Mouse (Mus musculus): ENCODE measurements around the gene 2900011O08Rik.
A peak's percentile ranks its signal among the peaks of the same experiment; 100 is the strongest.
"Not testable (repeated sequence)": the region's sequence is repeated elsewhere in the genome, so short reads cannot be mapped to it uniquely, and the experiment has no call there.

2900011O08Rik gene

DNA sequence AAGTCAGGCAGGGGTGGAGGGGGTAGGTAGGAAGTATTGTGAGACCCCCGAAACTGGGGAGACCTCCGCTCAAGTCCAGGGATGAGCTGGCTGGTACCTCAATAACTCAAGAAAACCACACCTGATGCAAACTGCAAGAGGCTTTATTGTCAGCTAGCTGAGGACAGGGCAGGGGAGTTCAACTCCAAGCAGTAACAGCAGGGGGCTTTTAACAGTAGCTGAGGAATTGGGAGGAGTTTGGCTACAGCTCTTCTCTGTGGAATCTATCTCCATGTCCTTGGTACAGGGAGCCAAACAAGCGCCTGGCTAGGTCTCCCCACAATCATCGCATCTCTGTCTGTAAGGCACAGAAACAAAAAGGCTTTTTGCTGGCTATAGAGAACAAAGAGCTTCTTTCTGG is 80.2 kb downstream of the 2900011O08Rik start:
- not testable (repeated sequence) for DNase-seq (ENCODE audit: extremely low read depth, low read depth)

DNA sequence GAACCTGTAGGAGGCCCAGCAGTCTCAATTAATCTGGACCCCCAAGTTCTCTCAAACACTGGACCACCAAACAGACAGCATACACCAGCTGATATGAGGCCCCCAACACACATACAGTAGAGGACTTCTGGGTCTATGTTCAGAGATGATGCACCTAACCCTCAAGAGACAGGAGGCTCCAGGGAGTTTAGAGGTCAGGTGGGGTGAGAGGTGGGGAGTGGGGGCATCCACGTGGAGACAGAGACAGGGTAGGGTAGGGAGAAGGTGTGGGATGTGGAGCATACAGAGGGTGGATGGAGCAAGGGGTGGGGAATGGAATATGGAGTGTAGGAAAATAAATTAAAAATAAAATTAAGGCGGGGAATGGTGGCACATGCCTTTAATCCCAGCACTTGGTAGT is 82.3 kb downstream of the 2900011O08Rik start:
- not testable (repeated sequence) for DNase-seq (ENCODE audit: extremely low read depth, low read depth)

DNA sequence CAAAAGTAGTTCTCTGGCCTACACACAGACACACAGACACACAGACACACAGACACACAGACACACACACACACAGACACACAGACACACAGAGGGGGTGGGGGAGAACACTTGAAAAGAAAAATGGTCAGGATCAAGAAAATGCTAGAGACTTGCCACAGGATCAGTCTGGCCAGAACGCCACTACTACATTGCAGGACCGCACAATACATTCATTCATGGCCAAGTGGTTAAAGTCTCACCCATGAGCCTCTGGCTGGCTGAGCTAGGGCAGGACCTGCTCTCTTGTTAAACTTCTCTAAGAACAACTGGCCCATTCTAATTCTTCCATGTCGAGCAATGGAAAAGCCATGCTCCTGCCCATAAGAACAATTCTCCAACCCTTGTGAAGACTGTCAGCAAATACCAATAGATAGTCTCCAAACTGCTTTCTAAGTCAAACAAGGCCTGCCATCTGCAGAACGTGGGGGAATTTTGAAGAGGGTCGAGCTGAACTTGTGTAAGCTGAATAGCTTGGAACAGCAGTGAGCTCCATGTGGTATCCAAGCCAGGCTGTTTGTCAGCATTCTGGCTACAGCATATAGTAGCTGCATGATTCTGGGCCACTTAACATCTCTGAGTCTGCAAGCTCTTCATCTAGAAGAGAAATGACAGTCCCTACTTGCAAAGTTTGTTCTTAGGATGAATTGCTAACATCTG is 84.2 kb downstream of the 2900011O08Rik start:
- no peak for DNase-seq (ENCODE audit: extremely low read depth, low read depth)

DNA sequence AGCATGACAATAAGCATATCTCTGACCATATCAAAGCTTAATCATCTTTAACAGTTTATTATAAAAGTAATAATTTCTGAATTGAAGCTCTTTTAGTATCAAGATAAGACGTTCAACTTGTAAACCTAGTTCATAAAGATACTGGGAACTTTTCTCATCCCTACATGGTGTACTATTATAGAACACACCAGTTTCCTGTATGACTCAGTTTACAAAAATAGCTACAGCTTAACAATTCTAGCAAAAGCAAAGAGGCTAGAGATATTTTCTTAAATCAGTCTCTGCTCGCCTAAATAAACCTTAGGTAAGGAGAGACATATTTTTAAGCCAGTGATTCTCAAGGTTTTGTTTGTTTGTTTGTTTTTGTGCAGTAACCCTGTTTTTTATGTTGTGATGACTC is 96.5 kb downstream of the 2900011O08Rik start:
- DNase-seq (ENCODE audit: extremely low read depth, low read depth), result no peak

DNA sequence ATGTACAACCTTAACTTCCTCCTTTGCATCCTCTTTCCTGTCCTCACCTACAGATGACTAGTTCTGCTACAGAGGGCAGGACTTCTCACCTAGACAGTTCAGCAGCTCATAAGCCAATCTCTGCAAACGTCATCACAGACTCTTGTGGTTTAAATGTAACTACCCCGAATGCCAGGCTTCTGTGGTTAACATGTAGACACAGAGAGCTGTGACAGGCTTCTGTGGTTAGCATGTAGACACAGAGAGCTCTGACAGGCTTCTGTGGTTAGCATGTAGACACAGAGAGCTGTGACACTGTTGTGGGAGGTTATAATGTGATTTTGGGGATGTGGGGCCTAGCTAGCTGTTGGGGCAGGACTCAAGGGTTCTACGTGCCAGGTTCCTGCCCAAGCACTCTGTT is 101.8 kb downstream of the 2900011O08Rik start:
- no peak for DNase-seq (ENCODE audit: extremely low read depth, low read depth)

DNA sequence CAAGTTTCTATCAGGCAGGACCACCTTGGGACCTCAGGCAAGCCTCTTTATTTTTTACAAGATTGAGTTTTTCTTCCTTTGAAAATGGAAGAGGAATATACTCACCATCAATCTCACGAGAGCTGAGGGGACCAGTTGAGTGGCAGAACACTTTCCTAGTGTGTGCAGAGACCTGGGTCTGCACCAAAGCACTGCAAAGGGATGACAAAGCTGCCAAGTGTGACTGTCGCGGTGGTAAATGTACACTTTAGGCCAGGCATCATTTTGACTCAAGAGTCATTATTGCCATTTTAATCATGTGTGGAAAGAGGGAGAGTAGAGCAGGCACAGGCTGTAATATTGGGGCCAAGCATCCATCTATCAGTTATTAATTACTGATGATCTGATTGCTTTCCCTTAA is 102.9 kb downstream of the 2900011O08Rik start:
- no peak for DNase-seq (ENCODE audit: extremely low read depth, low read depth)

DNA sequence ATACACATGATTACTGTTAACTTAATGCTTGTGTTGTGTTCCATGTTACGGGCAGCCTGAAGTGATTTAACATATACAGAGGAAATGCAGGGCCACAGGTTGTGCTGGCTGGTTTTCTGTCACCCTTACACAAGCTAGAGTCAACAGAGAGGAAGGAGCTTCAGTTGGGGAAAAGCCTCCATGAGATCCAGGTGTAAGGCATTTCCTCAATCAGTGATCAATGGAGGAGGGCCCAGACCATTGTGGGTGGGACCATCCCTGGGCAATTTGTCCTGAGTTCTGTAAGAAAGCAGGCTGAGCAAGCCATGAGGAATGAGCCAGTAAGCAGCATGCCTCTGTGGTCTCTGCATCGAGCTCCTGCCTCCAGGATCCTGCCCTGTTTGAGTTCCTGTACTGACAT is 105.4 kb downstream of the 2900011O08Rik start:
- no peak for DNase-seq (ENCODE audit: extremely low read depth, low read depth)

DNA sequence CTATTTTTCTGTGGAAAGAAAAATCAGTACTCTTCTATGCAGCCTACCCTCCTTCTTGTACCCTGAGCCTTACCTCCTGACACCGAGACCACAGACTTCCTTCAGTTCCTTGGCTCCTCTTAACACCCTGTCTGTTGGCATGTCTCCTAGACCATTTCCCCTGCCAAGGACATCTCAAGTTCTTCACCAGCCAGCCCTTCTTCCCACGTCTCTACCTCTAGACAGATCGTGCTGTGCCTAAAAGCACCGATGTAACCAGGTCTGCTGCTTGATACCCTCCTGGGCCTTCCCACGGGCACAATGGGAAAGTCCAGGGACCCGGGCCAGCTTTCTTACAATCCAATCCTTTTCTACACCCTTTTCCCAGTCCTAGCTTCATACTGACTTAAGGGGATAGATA is 119.5 kb downstream of the 2900011O08Rik start:
- DNase-seq (ENCODE audit: extremely low read depth, low read depth), result no peak

DNA sequence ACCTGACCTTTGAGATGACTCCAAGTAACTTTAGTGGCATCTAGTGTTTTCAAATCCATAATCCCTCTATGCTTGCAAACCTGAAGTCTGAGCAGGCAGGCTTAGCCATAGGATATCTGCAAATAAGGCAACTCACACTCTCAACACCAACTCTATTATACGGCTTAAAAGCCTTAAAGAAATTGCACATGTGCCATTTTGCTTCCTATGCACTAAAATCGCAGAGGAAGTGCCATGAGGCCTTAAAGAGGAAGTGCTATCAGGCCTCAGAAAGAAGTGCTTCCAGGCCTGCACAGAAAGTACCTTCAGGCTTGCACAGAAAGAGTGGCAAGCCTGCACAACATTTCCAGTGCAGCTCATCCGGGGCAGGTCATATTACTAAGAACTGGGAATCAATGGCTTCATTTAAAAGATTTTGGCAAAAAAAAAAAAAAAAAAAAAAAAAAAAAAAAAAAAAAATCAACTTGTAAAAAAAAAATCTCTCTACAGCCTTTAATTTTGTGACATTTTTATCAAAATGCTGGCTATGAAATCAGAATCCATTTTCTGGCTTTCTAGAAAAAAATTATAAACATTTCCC is 123.3 kb downstream of the 2900011O08Rik start:
- peak; percentile 33 for DNase-seq (ENCODE audit: extremely low read depth, low read depth)

DNA sequence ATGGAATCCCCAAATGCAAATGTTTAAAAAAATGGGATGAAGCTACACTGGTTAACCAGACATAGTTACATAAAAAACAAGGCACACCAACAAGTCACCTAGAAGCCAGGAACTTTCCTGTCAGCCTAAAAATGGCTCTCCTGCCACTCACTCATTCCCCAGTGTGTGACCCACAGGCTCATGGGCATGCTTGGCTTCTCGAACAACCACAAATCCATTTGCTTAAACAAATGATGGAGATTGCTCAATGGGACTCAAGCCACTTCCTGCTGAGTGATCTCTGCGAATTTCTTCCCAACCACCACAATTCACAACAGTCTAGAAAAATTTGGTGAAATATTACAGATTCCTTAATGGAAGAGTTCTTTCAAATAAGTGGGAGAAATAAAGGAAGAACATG is 124.5 kb downstream of the 2900011O08Rik start:
- no peak for DNase-seq (ENCODE audit: extremely low read depth, low read depth)

DNA sequence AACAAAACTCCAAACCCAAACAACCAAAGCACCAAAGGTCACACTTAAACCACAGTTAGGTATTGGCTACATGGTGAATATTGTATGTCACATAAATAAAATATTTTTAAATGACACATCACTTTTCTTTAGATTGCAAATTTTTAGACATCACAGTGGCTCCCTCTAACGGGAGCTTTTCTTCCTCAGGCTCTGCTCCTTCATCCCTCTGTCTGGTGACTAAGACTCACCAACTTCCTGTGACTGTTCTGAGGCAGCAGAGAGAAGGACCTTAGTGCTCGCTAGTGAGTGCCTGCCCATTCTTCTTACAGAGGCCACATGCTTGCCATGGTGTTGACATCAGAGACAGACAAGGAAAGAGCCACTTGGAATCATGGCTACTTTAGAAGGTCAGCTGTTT is 125.7 kb downstream of the 2900011O08Rik start:
- DNase-seq (ENCODE audit: extremely low read depth, low read depth), result no peak

DNA sequence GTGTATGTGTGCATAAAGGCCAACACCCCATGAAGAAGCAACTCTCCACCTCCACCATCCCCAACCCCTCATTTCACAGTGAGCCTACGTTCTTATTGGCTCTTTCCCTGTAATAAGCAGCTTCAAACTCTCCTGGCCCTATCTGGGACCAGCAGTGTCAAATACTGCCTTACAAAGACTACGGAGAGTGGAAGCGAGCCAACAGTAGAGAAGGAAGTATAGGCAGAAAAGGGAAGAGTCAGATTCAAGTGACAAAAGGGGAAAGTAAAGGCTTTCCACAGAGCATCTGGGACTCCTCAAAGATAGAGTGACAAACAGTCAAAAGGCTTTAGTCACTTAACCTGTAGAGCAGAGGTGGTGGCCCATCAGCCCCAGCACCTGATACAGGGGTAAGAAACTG is 126.3 kb downstream of the 2900011O08Rik start:
- DNase-seq (ENCODE audit: extremely low read depth, low read depth), result peak; percentile 53

DNA sequence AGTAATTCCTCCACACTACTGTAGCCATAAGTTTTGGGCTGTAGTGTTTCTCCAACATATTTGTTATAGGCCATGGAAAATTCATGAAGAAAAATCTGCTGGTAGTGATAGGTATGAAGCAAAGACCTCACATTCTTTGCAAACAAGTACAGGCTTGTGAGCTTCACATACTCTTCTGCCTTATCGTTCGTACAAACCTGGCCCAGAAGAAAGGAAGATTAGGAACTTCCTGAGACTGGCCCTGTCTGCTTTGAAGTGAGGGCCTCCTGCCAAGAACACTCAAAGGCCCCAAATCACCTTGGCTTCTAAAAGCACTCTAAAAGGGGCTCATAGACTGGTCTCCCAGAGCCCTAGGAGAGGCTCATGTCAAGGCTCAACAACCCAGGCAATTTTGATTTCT is 130.9 kb downstream of the 2900011O08Rik start:
- peak; percentile 60 for DNase-seq (ENCODE audit: extremely low read depth, low read depth)

DNA sequence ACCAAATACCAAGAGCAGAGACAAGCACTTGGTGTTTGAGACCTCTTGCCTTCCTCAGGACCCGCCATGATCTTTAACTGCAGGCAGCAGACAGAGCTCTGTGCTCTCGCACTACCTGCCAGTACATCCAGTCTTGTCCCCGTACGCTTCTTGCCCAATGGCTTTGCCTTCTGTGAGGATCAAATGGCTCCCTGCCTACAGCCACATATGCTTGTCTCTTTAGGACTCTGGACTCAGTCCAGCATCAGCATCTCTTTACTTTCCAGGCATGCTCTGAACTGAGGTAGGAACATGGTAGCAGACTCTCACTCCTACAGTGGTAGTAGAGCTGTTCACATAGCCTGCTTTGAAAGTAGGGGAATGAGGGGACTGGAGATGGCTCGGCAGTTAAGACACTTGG is 134.5 kb downstream of the 2900011O08Rik start:
- DNase-seq (ENCODE audit: extremely low read depth, low read depth), result no peak

DNA sequence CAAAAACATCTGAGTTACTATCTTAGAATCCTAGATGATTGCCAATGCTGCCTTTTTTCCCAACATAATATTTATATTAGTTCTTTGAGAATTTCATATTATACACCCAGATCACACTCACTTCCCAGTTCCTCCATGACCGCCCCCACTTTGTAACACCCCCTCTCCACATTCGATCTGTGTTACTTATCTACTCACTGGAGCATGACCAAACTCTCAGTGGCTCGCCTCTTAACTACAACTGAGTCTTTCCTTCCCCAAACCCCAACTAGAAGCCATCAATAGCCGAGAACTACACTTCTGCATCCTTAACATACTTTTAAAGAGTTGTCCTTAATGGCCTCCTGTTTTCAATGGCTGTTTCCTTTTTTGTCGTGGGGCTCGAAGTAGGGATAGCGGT is 135.2 kb downstream of the 2900011O08Rik start:
- DNase-seq (ENCODE audit: extremely low read depth, low read depth), result peak; percentile 27

DNA sequence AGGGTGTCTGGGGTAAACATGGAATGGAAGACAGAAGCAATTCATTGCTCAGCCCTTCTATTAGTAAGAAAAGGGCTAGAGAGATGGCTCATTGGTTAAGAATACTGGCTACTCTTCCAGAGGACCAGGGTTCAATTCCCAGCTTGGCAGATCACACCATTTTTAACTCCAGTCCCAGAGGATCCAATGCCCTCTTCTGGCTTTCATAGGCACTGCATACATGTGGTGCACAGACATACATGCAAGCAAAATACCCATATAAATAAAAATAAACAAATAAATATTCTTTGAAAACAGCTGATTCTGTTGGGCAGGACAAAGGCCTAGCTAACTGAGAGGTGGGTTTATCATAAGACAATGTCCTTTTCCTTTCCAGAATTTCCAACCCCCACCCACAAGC is 136.2 kb downstream of the 2900011O08Rik start:
- no peak for DNase-seq (ENCODE audit: extremely low read depth, low read depth)

DNA sequence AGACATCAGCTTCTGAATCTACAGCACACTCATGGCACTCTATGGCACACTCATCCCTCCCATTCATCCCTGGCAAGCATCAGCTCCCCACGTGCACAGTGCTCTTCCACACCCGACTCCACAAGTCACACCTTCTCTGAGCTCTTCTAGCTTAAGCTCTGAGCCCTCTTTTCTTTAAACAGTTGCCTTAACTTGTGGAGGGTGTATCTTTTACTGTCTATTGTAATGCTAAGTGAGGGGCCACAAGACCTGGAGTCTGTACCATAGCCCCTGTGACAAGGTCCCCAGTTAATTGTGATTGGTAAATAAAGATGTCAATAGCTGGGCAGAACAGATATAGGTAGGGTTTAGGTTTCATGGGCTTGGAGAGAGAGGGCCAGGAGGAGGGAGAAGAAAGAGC is 137.5 kb downstream of the 2900011O08Rik start:
- no peak for DNase-seq (ENCODE audit: extremely low read depth, low read depth)

DNA sequence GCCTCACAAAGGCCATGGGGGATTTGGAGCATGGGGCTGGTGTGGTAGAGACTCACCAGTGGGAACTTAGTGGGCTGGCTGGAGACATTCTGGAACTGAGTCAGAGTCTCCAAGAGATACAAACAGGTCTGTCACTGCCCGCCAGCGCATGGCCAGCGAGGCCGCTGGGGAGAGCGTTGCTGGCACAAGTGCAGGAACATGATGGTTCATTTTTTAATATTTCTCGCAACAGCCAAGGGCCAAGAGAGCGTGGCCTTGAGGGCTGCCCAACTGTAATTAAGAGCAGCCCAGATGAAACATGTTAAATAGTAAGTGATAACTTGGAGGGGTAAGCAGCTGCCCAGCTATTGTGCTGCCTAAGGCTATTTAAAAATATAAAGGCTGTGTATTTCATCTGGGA is 138.3 kb downstream of the 2900011O08Rik start:
- no peak for DNase-seq (ENCODE audit: extremely low read depth, low read depth)

DNA sequence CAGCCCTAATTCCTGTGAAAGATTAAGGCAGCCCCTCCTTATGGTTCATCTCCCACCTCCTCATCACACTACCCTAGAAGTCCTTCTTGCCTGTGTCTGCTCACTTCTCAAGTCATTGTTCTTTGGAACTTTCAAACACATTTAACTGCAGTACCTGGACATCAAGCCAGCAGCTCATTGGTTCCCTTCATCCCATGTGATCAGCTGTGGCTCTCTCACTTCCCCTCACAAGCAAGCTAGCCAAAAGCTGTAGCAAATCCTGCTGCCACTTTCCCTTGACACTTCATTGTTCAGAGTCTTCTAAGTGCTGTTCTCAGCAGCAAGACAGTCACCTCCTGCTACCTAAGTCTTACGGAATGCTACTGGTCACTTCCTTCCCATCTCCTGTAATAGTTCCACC is 138.8 kb downstream of the 2900011O08Rik start:
- no peak for DNase-seq (ENCODE audit: extremely low read depth, low read depth)

DNA sequence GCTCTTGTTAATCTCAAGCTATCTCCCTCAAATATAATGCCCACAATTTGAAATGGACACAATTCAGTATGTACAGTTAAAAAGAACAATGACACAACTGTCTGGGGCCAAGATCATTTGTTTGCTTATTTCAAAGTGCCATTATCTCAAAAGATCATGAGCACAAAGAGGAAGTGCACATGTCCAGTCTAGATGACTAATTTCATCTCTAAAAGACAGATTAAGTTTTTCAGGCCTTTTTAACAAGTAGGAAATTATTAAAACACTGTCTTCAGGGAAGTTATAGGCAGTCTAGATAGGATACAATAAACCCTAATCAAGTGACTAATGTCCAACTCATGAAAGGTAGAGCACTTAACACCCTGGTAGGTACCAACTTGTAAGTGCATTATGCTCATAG is 142.6 kb downstream of the 2900011O08Rik start:
- no peak for DNase-seq (ENCODE audit: extremely low read depth, low read depth)

DNA sequence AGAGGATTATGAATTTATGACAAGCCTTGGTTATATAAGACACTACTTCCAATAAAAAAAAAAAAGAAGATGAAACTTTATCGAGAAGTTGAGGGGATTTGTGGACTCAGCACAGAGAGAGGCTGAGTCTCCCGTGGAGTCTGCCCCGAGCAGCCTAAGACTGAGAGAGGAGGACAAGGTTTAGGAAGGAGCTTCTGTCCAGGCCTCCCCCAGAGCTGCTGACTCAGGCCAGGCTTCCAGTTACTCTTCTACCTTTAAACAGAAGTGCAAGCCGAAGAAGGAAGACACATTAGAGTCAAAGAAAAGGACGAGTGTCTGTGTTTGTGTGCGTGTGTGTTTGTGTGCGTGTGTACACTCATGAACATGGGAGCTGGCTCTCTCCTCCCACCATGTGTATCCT is 144.4 kb downstream of the 2900011O08Rik start:
- DNase-seq (ENCODE audit: extremely low read depth, low read depth), result no peak

DNA sequence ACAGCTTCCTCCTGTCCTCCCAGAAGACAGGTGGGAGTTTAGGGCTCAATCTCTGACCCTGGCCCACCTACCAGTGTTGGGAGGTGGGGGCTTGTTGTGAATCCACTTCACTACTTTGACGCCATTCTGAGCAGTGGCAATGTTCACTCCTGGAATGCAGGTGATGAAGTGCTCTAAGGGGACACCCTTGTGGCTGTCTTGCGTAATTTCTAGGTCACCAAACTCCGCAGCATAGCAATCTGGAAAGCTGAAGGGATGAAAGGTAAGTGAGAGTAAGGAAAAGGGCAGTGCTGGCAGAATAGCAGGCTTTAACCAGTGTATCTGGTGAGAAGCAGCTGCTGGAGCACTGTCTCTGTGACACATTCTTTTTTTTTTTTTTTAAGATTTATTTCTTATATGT is 145.0 kb downstream of the 2900011O08Rik start:
- DNase-seq (ENCODE audit: extremely low read depth, low read depth), result no peak

DNA sequence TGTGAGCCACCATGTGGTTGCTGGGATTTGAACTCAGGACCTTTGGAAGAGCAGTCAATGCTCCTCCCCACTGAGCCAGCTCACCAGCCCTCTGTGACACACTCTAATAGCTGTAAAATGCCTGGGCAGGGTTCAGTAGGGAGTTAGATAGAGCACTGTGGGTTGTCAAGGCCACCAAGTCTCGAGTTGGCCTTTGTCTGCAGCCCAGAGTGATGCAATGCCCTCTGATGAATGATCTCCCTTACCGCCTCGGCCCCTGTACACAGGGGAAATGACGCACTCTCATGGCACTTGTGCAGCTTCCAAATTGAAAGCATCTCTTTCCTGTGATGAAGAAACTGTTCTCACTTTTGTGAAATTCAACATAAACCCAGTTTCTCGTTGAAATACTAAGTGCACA is 145.4 kb downstream of the 2900011O08Rik start:
- DNase-seq (ENCODE audit: extremely low read depth, low read depth), result no peak
